9 mouse cellular contexts compared by ENCODE assay signal in genomic region chr2:150666723-150667064, GRCm38 (mm10). TPM values are rescaled to one million over a fixed set of nuclear protein-coding genes. Genes with fewer than 3 reads are reported as not detected.
A peak's percentile ranks its signal among the peaks of the same experiment; 100 is the strongest.
DNase-seq lines count a peak whose midpoint lies in the region; ATAC-seq lines count a peak whose summit lies in the region.
"Had no signal": no experiment of that assay in that cellular context is flagged by ENCODE, and none has a peak within 500 bp of the region (broad histone marks: within the 10 kb centered on the region; RNA-seq: fewer than 3 reads in every experiment).

No protein-coding gene starts in this region.

- no peak for DNase-seq in liver, embryonic 11.5 days (ENCODE audit: low spot score)
- no peak for DNase-seq in liver
- DNase-seq in intestine, embryonic 14.5 days (ENCODE audit: low spot score) = no peak
- no peak for DNase-seq in adrenal gland, adult 2 months
- DNase-seq in cerebellum, adult 11-12 months = no peak

- ATAC-seq in liver, embryonic 11.5 days (replicated peaks; ENCODE audit: low FRiP score) = no peak
- ATAC-seq in embryonic facial prominence, embryonic 13.5 days (ENCODE audit: insufficient number of reproducible peaks, insufficient read depth, low FRiP score, low TSS enrichment, low read depth) = no peak
- 0 out of 2 replicates have a peak, but pooled peaks have one; percentile 5 for ATAC-seq in intestine, embryonic 14.5 days (replicated peaks; ENCODE audit: low FRiP score, low TSS enrichment, low read depth)
- ATAC-seq in neural tube, embryonic 13.5 days (ENCODE audit: low read depth) = no peak
- no peak for ATAC-seq in frontal cortex, adult (ENCODE audit: low TSS enrichment)

- no peaks in the 10 kb centered on the region for H3K36me3 ChIP-seq in liver, embryonic 11.5 days (ENCODE audit: control insufficient read depth, insufficient read depth, low read length)
- no peaks in the 10 kb centered on the region for H3K36me3 ChIP-seq in embryonic facial prominence, embryonic 13.5 days
- H3K36me3 ChIP-seq in intestine, embryonic 14.5 days (ENCODE audit: control insufficient read depth, insufficient read depth, low read length) = no peaks in the 10 kb centered on the region
- H3K36me3 ChIP-seq in neural tube, embryonic 13.5 days = no peaks in the 10 kb centered on the region

- H3K9ac ChIP-seq in liver, embryonic 11.5 days (ENCODE audit: low read depth, low read length) = peak overlapping the region; percentile 87
- 0 out of 2 replicates have a peak overlapping the region, but pooled peaks have one; percentile 79 for H3K9ac ChIP-seq in embryonic facial prominence, embryonic 13.5 days
- H3K9ac ChIP-seq in intestine, embryonic 14.5 days (ENCODE audit: low read length) = peak overlapping the region; percentile 64; the same call in 1 of the 2 replicates
- peak overlapping the region; percentile 79 for H3K9ac ChIP-seq in neural tube, embryonic 13.5 days

- no peaks in the 10 kb centered on the region for H3K27me3 ChIP-seq in liver, embryonic 11.5 days (replicated peaks; ENCODE audit: control insufficient read depth, insufficient read depth, low read length)
- H3K27me3 ChIP-seq in embryonic facial prominence, embryonic 13.5 days = peaks cover 34% of the 10 kb centered on the region
- H3K27me3 ChIP-seq in intestine, embryonic 14.5 days (replicated peaks; ENCODE audit: control insufficient read depth, insufficient read depth, low read length) = no peaks in the 10 kb centered on the region
- peaks cover 18% of the 10 kb centered on the region for H3K27me3 ChIP-seq in neural tube, embryonic 13.5 days

- 39% methylated on average over 7 of the region's 7 CpGs for WGBS in liver, embryonic 11.5 days
- 44% methylated on average over 7 of the region's 7 CpGs for WGBS in embryonic facial prominence, embryonic 13.5 days
- 41% methylated on average over 7 of the region's 7 CpGs for WGBS in intestine, embryonic 14.5 days
- 48% methylated on average over 7 of the region's 7 CpGs for WGBS in neural tube, embryonic 13.5 days

- H3K27ac ChIP-seq in liver, embryonic 11.5 days (ENCODE audit: low read depth, low read length) = peak overlapping the region; percentile 97
- H3K27ac ChIP-seq in embryonic facial prominence, embryonic 13.5 days = no peak overlapping the region
- no peak overlapping the region for H3K27ac ChIP-seq in intestine, embryonic 14.5 days (ENCODE audit: low read depth)
- H3K27ac ChIP-seq in neural tube, embryonic 13.5 days (replicated peaks) = 0 out of 2 replicates have a peak overlapping the region, but pooled peaks have one; percentile 73

- peak overlapping the region; percentile 94 for H3K4me2 ChIP-seq in liver, embryonic 11.5 days
- H3K4me2 ChIP-seq in embryonic facial prominence, embryonic 13.5 days = peak overlapping the region; percentile 97
- H3K4me2 ChIP-seq in intestine, embryonic 14.5 days (ENCODE audit: low read length) = peak overlapping the region; percentile 94
- H3K4me2 ChIP-seq in neural tube, embryonic 13.5 days = peak overlapping the region; percentile 83

- H3K4me3 ChIP-seq in liver, embryonic 11.5 days (ENCODE audit: low read depth, low read length) = peak overlapping the region; percentile 83
- peak overlapping the region; percentile 70 for H3K4me3 ChIP-seq in embryonic facial prominence, embryonic 13.5 days
- peak overlapping the region; percentile 65 for H3K4me3 ChIP-seq in intestine, embryonic 14.5 days (ENCODE audit: low read depth, low read length)
- H3K4me3 ChIP-seq in neural tube, embryonic 13.5 days = peak overlapping the region; percentile 60

- no peaks in the 10 kb centered on the region for H3K9me3 ChIP-seq in liver, embryonic 11.5 days (ENCODE audit: control insufficient read depth, low read length)
- H3K9me3 ChIP-seq in embryonic facial prominence, embryonic 13.5 days = no peaks in the 10 kb centered on the region
- H3K9me3 ChIP-seq in intestine, embryonic 14.5 days (ENCODE audit: control insufficient read depth, low read length) = no peaks in the 10 kb centered on the region
- no peaks in the 10 kb centered on the region for H3K9me3 ChIP-seq in neural tube, embryonic 13.5 days

- peaks cover 49% of the 10 kb centered on the region for H3K4me1 ChIP-seq in liver, embryonic 11.5 days (replicated peaks; ENCODE audit: control insufficient read depth, insufficient read depth, low read length)
- peaks cover 11% of the 10 kb centered on the region for H3K4me1 ChIP-seq in embryonic facial prominence, embryonic 13.5 days
- peaks cover 14% of the 10 kb centered on the region; the same call in 1 of the 2 replicates for H3K4me1 ChIP-seq in intestine, embryonic 14.5 days (replicated peaks; ENCODE audit: control insufficient read depth, insufficient read depth, low read length)
- H3K4me1 ChIP-seq in neural tube, embryonic 13.5 days (replicated peaks) = peaks cover 53% of the 10 kb centered on the region

RNA-seq across cellular contexts. Expression of gene Acss1, which starts 1.6 kb away (rescaled TPM):
- 67.2 and 77.0 TPM in 2 replicates for polyA plus RNA-seq in liver, embryonic 11.5 days (2014; fragmentation: Nextera tagmentation; extraction: Ambion mirVana)
- 5.3 and 5.8 TPM in 2 replicates for polyA plus RNA-seq in embryonic facial prominence, embryonic 13.5 days (2015; fragmentation: Nextera tagmentation; extraction: Ambion mirVana)
- polyA plus RNA-seq in intestine, embryonic 14.5 days (2014; fragmentation: Nextera tagmentation; extraction: Ambion mirVana) = 18.2 and 19.7 TPM in 2 replicates
- 17.7 and 18.4 TPM in 2 replicates for polyA plus RNA-seq in neural tube, embryonic 13.5 days (2015; fragmentation: Nextera tagmentation; extraction: Ambion mirVana)
- total RNA-seq in adrenal gland, adult 2 months (2021) = 10 to 100 TPM; 23.5 to 38.3 TPM
- 30.3 and 49.8 TPM in 2 replicates for polyA plus RNA-seq in adrenal gland, adult 2 months (2012; rRNA removed)

RNA-seq across cellular contexts. Expression of gene Vsx1, which starts 22.5 kb away (rescaled TPM):
- polyA plus RNA-seq in liver, embryonic 11.5 days (2014; fragmentation: Nextera tagmentation; extraction: Ambion mirVana) = not detected in 2 replicates
- polyA plus RNA-seq in embryonic facial prominence, embryonic 13.5 days (2015; fragmentation: Nextera tagmentation; extraction: Ambion mirVana) = not detected in 2 replicates
- polyA plus RNA-seq in intestine, embryonic 14.5 days (2014; fragmentation: Nextera tagmentation; extraction: Ambion mirVana) = not detected in 2 replicates
- polyA plus RNA-seq in neural tube, embryonic 13.5 days (2015; fragmentation: Nextera tagmentation; extraction: Ambion mirVana) = 0.13 and 0.15 TPM in 2 replicates
- total RNA-seq in adrenal gland, adult 2 months (2021) = not detected
- not detected in 2 replicates for polyA plus RNA-seq in adrenal gland, adult 2 months (2012; rRNA removed)
- total RNA-seq: gastrocnemius, postnatal 4 days had no signal

RNA-seq across cellular contexts. Expression of gene Apmap, which starts 58.3 kb away (rescaled TPM):
- 35.0 and 38.9 TPM in 2 replicates for polyA plus RNA-seq in liver, embryonic 11.5 days (2014; fragmentation: Nextera tagmentation; extraction: Ambion mirVana)
- 27.9 and 29.6 TPM in 2 replicates for polyA plus RNA-seq in embryonic facial prominence, embryonic 13.5 days (2015; fragmentation: Nextera tagmentation; extraction: Ambion mirVana)
- polyA plus RNA-seq in intestine, embryonic 14.5 days (2014; fragmentation: Nextera tagmentation; extraction: Ambion mirVana) = 36.2 and 40.8 TPM in 2 replicates
- 44.5 and 46.2 TPM in 2 replicates for polyA plus RNA-seq in neural tube, embryonic 13.5 days (2015; fragmentation: Nextera tagmentation; extraction: Ambion mirVana)
- 100 to 1,000 TPM; 113 to 195 TPM for total RNA-seq in adrenal gland, adult 2 months (2021)
- polyA plus RNA-seq in adrenal gland, adult 2 months (2012; rRNA removed) = 45.3 and 46.1 TPM in 2 replicates

Comparison
In these comparisons a context has a peak if more than half of its experiments do, and no peak if none do; other contexts are left out.
1. H3K27ac ChIP-seq: peak in liver, embryonic 11.5 days (single experiment) and neural tube, embryonic 13.5 days (single experiment); none in embryonic facial prominence, embryonic 13.5 days (single experiment) and intestine, embryonic 14.5 days (single experiment).
2. Peak in every context shown above with its lines, with median percentiles within 50 percentile points of each other: H3K4me2 ChIP-seq, H3K4me3 ChIP-seq and H3K9ac ChIP-seq.